Mouse (Mus musculus): ENCODE results near the gene Alkbh3.

- TF ChIP-seq MAZ (IDR thresholded peaks at IDR 0.05; ENCODE audit: low read depth, low read length): no peak
- TF ChIP-seq EP300 (IDR thresholded peaks at IDR 0.05; ENCODE audit: low read depth in 1 of 2, low read length in 2 of 2): no peak
- no peak for TF ChIP-seq POLR2A (IDR thresholded peaks at IDR 0.05; ENCODE audit: control insufficient read depth in 1 of 2, insufficient read depth in 1 of 2, low read depth in 1 of 2, low read length in 2 of 2, poor library complexity in 1 of 2)
- TF ChIP-seq CTCF (IDR thresholded peaks at IDR 0.05 in 2 of 3, conservative IDR thresholded peaks at IDR 0.05 in 1 of 3; ENCODE audit: control insufficient read depth in 1 of 3, insufficient read depth in 1 of 3, low read depth in 2 of 3, low read length in 3 of 3, poor library complexity in 1 of 3, severe bottlenecking in 1 of 3): no peak
- no peak for TF ChIP-seq POLR2AphosphoS5 (IDR thresholded peaks at IDR 0.05; ENCODE audit: borderline replicate concordance, low read depth, low read length)
- TF ChIP-seq ZMIZ1 (IDR thresholded peaks at IDR 0.05; ENCODE audit: low read depth, low read length): no peak
- no peak for TF ChIP-seq CHD2 (IDR thresholded peaks at IDR 0.05; ENCODE audit: low read length)
- no peak for TF ChIP-seq GABPA (IDR thresholded peaks at IDR 0.05; ENCODE audit: low read depth, low read length)
- no peak for TF ChIP-seq MAFK (IDR thresholded peaks at IDR 0.05; ENCODE audit: borderline replicate concordance, low read depth, low read length)
Observed at GRCm38 (mm10) chr2:94001918-94002317, 8.7 kb downstream of the Alkbh3 start.

All from MEL (cell line).